Mouse (Mus musculus) heart, postnatal 14 days (tissue): ENCODE measurements around the gene Krt90. TPM values are rescaled to one million over a fixed set of nuclear protein-coding genes. Genes with fewer than 3 reads are reported as not detected.

ENCODE experiments used
- DNase-seq, 2 experiments: peaks; one replicate each; pipeline ENCODE4 v3.0.0; 2021 to 2022
- intact Hi-C: fragments of 180-260 bp; cut with DNase I; formaldehyde crosslinking; loops from one replicate; pipeline ENCODE4 v1.15.1; 2025
- long read RNA-seq, 2 experiments: library from polyadenylated mRNA; stranded (forward); transcript quantifications; one replicate each; pipeline ENCODE4 v2.0.0; 2021
- total RNA-seq, 2 experiments: library from RNA; stranded (reverse); gene quantifications; 2 replicates each; pipeline ENCODE4 v1.2.3; 2021

Krt90 gene
- under 1 TPM in 1 of 2 experiments, not detected in 1; 0.14 TPM for total RNA-seq
- long read RNA-seq, experiment 1: 0 reads
- long read RNA-seq, experiment 2: 0 reads

DNA sequence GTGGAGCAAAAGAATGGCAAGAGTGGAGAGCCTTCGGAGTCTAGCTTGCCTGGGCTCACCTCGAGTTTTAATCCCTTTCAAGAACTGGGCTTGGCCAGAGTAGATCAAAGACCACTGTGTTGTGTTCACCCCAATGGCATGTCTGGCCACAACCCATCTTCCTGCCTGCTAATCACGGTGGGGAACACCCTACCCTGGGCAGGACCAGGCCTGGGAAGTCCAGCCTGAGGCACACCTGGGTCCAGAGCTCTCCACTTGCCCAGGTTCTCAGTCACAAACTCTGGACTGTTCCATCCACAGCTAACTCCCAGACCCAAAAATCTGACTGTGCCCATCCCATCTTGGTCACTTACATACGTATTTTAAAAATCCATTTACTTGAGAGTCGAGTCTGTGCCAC lies at the start of gene Krt90:
Gene Krt90, minus strand, starts transcription at position 101 of the 400 bp plus-strand sequence.
- DNase-seq: no peak
- intact Hi-C loops: no loop called here

DNA sequence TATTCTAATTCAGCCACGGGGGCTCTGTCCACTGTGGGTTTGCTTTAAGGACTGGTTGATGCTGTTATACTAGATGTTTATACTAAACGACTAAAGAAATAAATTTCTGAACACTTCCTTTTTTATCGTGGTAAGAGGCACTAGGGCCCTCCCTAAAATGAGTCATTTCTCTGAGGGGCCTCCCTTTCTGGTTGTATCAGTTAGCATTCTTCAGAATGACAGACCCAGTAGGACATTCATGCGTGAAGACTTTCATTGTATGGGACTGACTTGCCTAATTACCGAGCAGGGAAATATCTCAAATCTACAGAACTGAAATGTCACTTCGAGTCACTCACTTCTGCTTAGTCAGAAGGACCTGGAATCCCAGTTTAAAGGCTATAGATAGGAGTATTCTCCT lies 36.4 kb upstream of the Krt90 start:
- intact Hi-C loops: no loop called here
- DNase-seq: no peak

DNA sequence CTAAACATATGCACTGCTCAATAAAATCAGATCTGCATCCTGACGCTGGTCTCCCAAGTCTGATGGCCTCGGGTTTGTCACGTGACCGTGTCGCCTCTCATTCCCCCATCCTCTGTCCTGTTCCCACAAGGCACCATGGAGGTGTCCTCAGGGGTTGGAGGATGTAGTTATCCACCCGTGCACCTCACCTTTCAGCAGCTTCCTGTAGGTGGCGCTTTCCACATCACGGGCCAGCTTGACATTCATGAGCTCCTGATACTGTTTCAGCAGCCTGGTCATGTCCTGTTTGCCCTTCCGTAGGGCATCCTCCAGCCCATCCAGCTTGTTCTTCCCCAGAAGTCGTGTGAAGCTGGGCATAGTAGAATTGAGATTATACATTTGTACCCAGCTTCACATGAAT lies 25.5 kb upstream of the Krt90 start:
- intact Hi-C loops: no loop called here
- no peak for DNase-seq

DNA sequence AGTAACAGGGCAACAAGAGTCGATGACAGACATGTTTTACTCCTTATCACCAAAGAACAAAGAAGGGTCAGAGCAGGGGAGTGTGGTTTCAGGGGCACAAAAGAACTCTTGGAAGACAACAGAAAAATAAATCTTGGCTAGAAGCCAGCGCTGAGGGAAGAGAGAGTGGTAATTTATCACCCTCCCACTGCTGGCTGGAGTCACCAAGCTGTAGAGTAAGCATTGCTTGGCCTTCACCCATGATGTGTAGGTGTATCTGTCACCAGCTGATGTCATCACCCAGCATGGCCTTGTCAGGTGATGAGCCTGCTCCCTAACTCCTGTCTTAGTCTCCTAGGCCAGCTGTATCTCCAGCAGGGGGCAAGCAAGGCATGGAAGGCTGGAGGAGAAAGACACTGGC lies 21.7 kb upstream of the Krt90 start:
- DNase-seq: no peak
- intact Hi-C loops: no loop called here

DNA sequence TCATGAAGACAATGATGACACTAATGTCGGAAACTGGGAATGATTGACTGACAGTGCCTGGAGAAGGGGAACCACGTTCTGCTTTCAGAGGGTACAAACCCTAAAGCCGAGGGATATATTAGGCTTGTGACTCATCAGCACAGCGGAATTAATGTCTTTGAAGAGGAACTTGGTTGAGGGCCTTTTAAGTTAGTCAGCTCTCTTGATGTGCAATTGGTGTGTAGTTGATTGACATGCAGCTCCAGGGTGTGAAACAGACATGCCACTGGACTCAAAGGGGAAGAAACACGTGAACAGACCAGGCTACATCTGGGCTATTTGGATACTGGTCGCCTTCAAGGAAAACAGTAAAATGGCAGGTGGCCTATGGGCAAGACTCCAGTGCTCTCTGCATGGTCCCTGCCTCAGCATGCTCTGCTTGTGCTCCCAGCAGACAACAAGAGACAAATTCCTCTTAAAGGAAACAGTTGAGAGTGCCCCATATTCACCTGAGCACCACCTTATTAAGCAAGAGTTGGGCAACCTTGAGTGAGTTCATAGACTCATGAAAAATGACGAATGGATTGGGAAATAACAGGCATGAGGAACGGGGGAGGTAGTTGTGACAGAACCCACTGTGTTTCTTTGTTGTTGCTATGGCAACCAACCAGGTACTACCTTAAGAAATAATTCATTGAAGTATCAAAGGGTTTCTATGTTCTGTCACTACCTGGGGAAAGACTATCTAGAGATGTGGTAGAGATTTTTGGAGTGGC lies 20.6 kb upstream of the Krt90 start:
- intact Hi-C loops: no loop called here
- no peak for DNase-seq

DNA sequence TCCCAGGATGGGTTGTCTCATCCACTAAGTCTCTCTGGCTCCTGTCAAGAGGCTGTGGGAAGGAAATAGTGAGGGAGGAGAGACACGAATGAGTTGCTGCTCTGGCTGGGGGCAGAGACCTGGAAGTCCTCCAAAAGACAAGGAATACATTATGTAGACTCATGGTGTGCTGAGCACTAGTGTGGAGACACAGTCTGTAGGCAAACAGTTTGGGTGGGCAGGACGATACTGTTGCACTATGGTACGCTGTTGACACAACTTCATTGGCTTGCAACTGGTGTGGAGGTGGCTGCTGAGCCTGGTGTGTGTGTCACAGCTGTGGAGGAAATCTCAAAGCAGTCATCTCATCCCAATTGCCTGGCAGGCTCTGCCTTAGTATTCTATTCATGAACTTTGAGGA lies 19.0 kb upstream of the Krt90 start:
- no peak for DNase-seq
- intact Hi-C loops: no loop called here

DNA sequence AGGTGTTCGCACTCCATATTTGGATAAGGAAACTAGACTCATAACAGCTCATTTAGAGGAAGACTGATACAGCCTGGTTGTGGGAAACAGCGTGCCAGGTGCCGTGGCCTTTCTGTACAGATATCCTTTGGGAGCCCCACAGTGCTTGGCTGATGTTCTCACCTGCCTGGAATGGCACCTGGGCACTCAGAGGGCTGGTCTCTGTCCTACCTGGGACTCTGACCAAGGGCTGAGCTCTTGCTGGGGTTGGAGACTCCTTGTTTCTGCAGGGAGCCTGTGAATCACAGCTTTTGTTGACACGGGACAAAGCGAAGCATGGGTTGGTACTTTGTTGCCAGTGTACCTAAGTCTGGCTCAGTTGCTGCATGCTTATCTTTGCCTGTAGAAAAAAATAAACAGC lies 12.8 kb upstream of the Krt90 start:
- intact Hi-C loops: no loop called here
- DNase-seq: no peak

DNA sequence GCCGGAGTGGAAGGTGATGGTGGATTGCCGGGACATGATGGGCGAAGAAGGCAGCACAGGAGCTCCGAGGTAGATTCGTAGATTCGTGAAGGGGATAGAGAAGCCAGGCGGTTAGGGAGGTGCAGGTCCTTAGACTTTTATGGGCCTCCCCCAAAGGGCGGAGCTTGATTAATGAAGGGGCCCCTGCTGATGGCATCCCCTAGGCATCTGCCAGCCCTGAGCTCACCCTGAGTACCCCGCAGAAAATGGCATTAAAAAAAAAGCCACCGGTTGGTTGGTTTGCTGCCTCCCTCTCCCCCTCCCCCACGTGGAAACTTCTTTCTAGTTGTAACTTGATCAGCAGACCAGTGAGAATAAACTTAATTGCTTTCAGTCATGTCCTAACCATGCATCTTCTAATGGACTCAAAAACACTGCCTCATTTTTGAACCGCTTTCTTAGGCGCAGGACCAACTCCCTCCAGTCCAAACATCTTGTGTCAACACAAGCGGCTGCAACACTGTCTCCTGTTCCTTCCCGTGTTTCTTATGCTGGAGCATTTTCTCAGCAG lies 11.1 kb upstream of the Krt90 start, which contains the start of gene Krt75:
Gene Krt75, minus strand, starts transcription at position 109 of the 550 bp plus-strand sequence.
- no peak for DNase-seq
- intact Hi-C loops: no loop called here

DNA sequence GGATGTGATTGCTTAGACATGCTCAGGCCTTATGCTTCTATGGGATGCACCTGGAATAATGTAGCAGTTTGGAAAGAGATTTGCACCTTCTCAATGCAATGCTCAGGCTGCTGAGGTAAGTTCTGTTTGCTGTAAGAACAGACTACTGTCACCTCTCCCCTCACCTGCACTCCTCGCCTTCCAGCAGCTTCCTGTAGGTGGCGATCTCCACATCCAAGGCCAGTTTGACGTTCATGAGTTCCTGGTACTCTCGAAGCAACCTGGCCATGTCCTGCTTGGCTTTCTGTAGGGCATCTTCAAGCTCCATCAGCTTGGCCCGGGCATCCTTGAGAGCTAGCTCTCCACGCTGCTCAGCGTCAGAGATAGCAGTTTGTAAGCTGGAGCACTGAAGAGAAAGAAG lies 5.0 kb upstream of the Krt90 start:
- DNase-seq: no peak
- intact Hi-C loops: no loop called here

DNA sequence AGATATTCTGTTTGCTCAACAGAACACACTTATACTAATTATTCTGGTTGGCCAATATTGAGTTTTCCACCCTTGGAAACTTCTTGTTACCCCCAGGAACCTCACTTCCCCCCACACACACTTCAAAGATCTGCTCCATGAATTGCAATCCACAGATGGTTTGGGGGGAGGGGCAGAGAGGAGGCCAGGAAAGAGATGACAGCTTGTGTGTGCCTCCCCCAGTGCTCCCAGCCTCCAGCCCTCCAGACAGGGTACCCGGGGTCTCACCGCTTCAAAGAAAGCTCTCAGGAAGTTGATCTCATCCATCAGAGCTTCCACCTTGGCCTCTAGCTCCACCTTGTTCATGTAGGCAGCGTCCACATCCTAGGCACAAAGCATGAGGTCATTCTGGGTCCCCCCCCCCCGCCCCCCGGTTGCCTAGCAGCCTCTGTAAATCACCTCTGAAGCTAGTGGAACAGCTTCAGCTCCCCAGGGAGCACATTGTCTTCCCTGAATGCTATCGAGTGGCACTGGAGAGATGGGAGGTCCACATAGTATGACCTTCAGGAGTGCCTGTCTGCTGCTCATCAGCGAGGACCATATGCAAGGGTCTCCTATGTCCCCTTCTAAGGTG lies 4.6 kb downstream of the Krt90 start:
- DNase-seq: no peak
- intact Hi-C loops: no loop called here

DNA sequence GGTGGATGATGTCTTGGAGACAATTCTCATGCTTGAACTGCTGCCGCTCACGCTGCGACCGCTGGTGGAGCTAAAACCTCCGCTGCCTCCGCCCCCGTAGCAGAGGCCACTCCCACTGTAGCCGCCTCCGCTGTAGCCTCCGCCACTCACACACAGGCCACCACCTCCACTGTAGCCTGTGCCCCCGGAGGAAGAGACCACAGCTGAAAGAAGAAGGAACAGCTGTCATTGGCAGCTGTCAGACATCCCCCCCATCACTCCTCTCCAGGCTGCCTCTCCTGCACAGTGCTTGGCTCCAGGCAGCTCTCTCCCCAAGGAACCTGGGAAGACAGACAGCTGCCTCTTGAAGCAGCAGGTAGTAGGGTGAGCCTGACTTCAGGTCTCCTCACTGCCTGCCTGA lies 9.6 kb downstream of the Krt90 start:
- intact Hi-C loops: no loop called here
- peak; percentile 24 to 47 for DNase-seq

DNA sequence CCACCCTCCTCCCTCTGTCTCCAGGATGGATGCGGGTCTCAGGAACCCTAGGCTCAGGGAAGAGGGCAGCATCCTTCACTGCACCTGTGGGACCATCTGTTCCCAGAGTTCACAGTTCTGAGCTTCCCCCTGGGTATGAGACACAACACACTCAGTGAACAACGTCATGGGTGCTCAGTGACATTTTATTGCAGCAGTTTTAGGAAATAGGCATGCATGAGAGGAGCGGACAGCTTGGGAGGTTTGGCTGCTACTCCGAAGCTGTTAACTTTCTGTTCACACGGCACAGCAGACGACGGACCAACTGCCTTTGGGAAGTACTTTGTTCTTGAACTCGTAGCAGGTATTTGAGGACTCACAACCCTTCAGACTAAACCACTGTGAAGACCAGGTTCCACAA lies 10.6 kb downstream of the Krt90 start:
- intact Hi-C loops: no loop called here

DNA sequence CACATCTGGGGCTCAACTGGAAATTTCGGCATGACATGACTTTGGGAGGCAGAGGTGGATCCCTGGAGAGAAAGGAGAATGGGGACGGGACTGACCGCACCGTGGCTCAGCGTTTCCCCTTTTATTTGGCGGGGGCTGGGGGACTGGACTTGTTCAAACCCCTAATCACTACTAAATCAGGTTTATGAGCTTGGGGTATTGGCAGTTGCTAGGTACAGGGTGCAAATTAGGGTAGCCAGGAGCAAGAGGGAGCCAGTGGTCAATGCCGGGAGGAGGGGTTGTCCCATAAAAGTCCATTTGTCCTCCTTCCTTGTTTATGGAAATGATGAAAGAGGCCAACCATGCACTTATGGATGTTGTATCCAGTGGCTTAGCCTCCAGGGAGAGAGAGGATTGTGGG lies 12.2 kb downstream of the Krt90 start, which contains the start of gene Krt82:
Gene Krt82, minus strand, starts transcription at position 101 of the 400 bp plus-strand sequence.
- intact Hi-C loops: no loop called here
- DNase-seq: no peak

More for the DNA sequence above, 10.6 kb downstream of the Krt90 start:
- no peak for DNase-seq

DNA sequence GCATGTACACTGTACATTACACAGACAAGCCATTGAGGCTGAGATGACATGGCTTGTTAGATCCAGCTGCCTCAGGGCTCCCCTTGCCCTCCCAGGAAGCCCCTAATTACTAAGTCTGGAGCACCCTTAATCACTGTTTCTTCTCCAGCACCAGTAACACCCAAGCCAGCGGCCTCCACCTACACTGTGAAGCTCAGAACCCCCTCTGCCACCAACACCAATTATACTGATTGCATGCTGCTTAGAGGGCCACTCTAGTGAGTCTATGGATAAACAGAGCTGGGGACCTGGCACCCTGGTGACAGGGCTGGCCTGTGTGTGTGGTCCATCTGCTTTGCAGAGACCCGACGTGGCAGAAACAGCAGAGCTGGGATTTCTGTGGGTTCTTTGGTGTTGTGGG lies 18.3 kb downstream of the Krt90 start:
- intact Hi-C loops: no loop called here
- DNase-seq: no peak

DNA sequence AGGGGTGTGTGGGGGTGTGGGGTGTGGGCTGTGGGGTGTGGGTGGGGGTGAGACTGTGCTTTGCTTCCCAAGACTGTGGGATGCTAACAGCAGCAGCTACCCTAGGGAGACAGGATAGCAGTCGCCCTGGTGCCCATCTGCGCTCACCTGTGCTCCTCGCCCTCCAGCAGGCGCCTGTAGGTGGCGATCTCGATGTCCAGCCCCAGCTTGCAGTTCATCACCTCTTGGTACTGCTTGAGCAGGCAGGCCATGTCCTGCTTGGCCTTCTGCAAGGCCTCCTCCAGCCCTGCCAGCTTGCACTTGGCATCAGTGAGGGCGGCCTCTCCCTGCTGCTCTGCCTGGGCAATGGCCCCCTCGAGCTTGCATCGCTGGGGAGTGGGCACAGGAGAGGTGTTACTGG lies 20.2 kb downstream of the Krt90 start:
- no peak for DNase-seq
- intact Hi-C loops: no loop called here

DNA sequence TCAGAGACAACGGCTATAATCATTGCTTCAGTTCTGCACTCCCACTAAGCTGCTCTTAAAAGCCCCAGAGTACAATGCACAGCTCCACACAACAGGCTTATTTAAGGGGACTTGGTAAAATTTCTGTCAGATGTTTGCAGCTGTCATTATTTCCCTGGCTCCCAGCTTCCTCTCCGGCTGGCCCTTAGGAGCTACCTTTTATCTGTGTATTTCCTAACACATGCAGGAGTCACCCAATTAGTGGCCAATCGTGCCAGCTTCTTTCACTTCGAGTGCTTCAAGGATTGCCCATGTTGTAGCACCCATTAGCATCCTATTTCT lies 24.2 kb downstream of the Krt90 start:
- peak in 1 of 2 experiments; percentile 3 for DNase-seq
- intact Hi-C loops: loop anchor here (5.0 kb wide), 1 partner anchor 434 kb away; no protein-coding TSS in a partner anchor

DNA sequence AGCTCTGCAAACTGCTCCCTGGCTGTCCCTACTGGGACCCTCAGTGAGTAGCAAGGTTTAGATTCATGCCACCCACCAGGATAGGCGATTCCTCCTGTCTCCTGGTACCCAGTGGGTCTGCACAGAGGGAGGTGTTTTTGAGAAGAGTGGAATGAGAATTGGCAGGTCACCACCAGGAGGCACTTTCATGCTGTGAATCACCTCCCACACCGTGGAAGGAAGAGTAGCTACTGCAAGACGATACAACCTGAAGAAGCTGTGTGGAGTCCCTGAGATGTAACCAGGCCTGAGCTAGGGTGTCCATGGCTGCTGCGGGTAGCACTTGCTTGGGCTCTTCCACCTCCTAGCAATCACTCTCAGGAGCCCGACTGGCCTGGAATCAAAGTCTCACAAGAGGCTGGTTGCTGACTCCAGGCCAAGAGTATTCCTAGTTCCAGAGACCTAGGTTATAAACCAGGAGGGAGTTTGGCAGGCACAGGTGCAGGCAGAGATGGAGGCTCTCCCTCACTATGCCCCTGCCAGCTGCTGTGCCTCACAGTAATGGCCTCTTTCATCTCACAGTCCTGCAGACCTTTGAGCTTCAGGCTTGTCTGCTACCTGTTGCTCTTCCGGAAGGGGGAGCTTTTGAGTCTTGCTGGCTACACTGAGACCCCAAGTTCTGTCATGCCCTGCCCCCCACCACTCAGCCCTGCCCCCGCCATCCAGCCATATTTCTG lies 24.7 kb downstream of the Krt90 start:
- intact Hi-C loops: loop anchor here (5.0 kb wide), 1 partner anchor 434 kb away; no protein-coding TSS in a partner anchor
- DNase-seq: peak in 1 of 2 experiments; percentile 5

DNA sequence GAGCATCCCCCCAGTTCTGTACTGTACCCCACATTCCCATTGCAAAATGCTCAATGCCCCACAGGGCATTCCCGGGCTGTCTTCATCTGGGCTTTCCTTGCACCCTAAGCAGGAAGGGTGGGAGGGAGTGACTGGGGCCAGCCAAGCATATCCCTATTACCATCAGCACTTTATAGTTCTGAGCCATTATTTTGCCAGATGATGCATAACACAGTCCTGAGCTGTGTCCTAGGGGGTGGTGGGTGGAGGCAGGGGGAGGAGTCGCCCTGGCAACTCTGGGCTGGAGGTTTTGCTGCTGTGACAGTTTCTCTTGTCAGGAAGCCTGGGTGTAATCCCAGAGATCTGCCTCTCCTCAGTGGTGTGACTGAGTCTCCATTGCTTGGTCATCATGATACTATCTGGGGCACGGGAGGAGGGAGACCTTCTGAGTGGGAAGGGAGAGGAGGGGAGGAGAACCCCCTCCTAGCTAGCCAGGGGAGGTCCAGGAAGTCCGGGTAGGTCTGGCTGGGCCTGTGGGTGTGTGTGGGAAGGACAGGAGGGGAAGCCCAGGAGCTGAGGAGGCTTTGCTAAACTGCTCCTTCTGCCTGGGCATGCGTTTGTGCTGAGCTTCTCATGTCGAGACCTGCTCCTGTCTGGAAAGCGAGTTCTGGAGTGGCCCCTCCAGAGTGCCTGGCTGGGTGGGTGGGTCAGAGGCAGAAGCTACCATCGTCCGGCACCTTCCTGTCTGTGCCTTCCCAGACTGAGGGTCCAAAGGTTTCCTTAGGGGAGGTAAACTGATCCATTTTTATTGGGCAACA lies 26.5 kb downstream of the Krt90 start:
- intact Hi-C loops: loop anchor here (5.0 kb wide), 1 partner anchor 436 kb away; no protein-coding TSS in a partner anchor
- DNase-seq: no peak

DNA sequence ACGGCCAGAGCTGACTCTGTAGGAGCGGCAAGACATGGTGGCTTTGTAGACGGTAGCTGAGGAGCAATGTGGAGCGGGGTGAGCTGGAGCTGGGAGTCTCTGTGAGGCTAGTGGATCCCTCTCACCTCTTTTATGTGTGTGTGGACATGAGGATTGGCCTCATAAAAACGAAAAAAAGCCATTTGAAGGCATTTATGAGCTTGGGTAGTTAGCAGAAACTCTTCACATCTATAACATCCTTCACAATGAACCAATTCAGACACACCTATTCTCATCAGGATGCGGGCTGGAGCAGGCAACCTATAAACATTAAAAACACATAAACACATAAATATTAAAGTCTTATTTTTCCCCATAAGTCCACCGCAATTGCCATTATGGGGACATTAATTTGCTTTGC lies 30.0 kb downstream of the Krt90 start, which contains the start of gene Krt84:
Gene Krt84, minus strand, starts transcription at position 101 of the 400 bp plus-strand sequence.
- intact Hi-C loops: no loop called here
- no peak for DNase-seq

DNA sequence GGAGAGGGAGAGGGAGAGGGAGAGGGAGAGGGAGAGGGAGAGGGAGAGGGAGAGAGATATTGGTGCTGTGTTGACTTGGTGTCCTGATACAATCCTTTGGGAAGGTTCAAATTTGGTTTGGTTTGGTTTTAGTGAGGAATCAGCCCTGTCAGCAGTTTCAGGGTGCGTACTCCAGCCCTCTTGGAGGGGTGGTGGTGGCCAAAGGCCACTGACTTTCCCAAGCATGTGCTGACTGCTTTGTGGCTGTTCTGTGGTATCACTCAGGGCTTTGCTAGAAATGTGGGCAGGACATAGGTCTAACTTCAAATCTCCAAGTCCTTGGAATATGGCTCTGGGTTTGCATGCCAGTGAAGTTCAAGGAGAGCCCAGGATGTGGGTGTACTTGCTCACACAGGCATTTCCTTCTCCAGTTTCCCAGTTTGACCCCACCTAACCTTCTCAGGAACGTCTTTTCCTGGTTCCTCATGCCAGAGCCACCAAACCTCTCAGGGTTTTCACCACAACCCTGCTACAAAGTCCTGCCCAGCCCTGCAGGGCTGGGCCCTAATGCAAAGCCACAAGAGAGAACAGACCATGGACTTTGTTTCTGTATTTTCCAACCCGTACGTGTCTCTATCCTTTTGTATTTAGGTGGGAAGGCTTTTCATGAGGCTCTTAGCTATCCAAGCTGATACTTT lies 40.1 kb downstream of the Krt90 start:
- no peak for DNase-seq
- intact Hi-C loops: no loop called here
